Mouse (Mus musculus) liver, adult 2 months (tissue): ENCODE measurements around the gene Cdk14. TPM values are rescaled to one million over a fixed set of nuclear protein-coding genes. Genes with fewer than 3 reads are reported as not detected.

Source experiments
- DNase-seq: peaks from one replicate; pipeline ENCODE4 v3.0.0-alpha.2; 2011; ENCODE audit warnings: low read depth, low spot score; ENCODE audit errors: extremely low read depth
- H3K27ac ChIP-seq: fragments of 200-500 bp; replicated peaks from 2 replicates; pipeline ENCODE4 v1.5.1; 2012; ENCODE audit warnings: low read depth, mild to moderate bottlenecking, control low read depth, inconsistent platforms, low read length; ENCODE audit not compliant: insufficient read depth
- H3K27me3 ChIP-seq: fragments of 200-500 bp; 2 replicates; pipeline ENCODE4 v1.6.1; 2012; ENCODE audit warnings: mild to moderate bottlenecking, moderate library complexity, low read length, inconsistent platforms; ENCODE audit not compliant: control insufficient read depth, insufficient read depth
- H3K36me3 ChIP-seq: fragments of 200-500 bp; 2 replicates; pipeline ENCODE4 v1.6.1; 2012; ENCODE audit warnings: low read length, inconsistent platforms; ENCODE audit not compliant: control insufficient read depth, insufficient read depth
- H3K4me1 ChIP-seq: fragments of 200-500 bp; 2 replicates; pipeline ENCODE4 v1.6.1; 2011; ENCODE audit warnings: low read length; ENCODE audit not compliant: control insufficient read depth, insufficient read depth
- H3K4me3 ChIP-seq: fragments of 200-500 bp; 2 replicates; pipeline ENCODE4 v1.5.1; 2011; ENCODE audit warnings: low read depth, mild to moderate bottlenecking, control low read depth, low read length, moderate library complexity; ENCODE audit not compliant: insufficient read depth
- H3K79me2 ChIP-seq: fragments of 200-500 bp; 2 replicates; pipeline ENCODE4 v1.6.1; 2012; ENCODE audit warnings: inconsistent platforms, mild to moderate bottlenecking, low read length, moderate library complexity; ENCODE audit not compliant: control insufficient read depth, insufficient read depth
- H3K9ac ChIP-seq: fragments of 200-500 bp; 2 replicates; pipeline ENCODE4 v1.6.1; 2012; ENCODE audit warnings: low read depth, mild to moderate bottlenecking, control low read depth, inconsistent platforms, low read length
- CTCF ChIP-seq: fragments of 200-500 bp; IDR thresholded peaks from 2 replicates; pipeline ENCODE4 v1.5.1; 2011; ENCODE audit warnings: low read depth, low read length, control low read depth
- POLR2A ChIP-seq: fragments of 200-500 bp; IDR thresholded peaks from 2 replicates; pipeline ENCODE4 v1.6.1; 2011; ENCODE audit warnings: low read length, control low read depth; ENCODE audit not compliant: insufficient read depth; ENCODE audit errors: extremely low read depth
- WGBS: fragments of 180-500 bp; shearing (Covaris S2); methylation state at CpG from one replicate; pipeline ENCODE4 v1.1.7; 2018; 5-methylcytosine and 5-hydroxymethylcytosine counted together
- polyA plus RNA-seq: library from polyadenylated mRNA; depleted of rRNA; stranded (reverse); fragments of >200 nt; gene quantifications from 2 replicates; pipeline ENCODE4 v1.2.3, GENCODE M21; 2012
- total RNA-seq: library from RNA; depleted of rRNA; stranded (reverse); fragments of >200 nt; gene quantifications from 2 replicates; pipeline ENCODE4 v1.2.3, GENCODE M21; 2014

Cdk14 gene
- total and polyA plus RNA-seq, 2 experiments = 0.31 to 2.7 TPM

GRCm38 (mm10) chr5:5370322-5371082 is 49.6 kb downstream of the Cdk14 start:
- Histone ChIP-seq H3K9ac (no peak overlapping the region), H3K4me3 (no peak overlapping the region), H3K79me2 (no peaks in the 10 kb centered on the region), H3K4me1 (no peaks in the 10 kb centered on the region), H3K27ac (no peak overlapping the region), H3K27me3 (no peaks in the 10 kb centered on the region), H3K36me3 (no peaks in the 10 kb centered on the region)
- 63% methylated on average over 4 of the region's 4 CpGs for WGBS
- no peak for DNase-seq
- TF ChIP-seq POLR2A (no peak), CTCF (no peak)

GRCm38 (mm10) chr5:5368389-5369164 is 51.5 kb downstream of the Cdk14 start:
- no peaks in the 10 kb centered on the region for H3K79me2 ChIP-seq
- TF ChIP-seq CTCF (no peak), POLR2A (no peak)
- 47% methylated on average over 14 of the region's 14 CpGs for WGBS

GRCm38 (mm10) chr5:5367550-5367949 is 52.6 kb downstream of the Cdk14 start:
- Histone ChIP-seq H3K27ac (no peak overlapping the region), H3K79me2 (no peaks in the 10 kb centered on the region), H3K4me1 (no peaks in the 10 kb centered on the region), H3K4me3 (no peak overlapping the region), H3K9ac (no peak overlapping the region), H3K27me3 (no peaks in the 10 kb centered on the region), H3K36me3 (no peaks in the 10 kb centered on the region)
- TF ChIP-seq POLR2A (no peak), CTCF (no peak)
- WGBS = 75% methylated on average over 8 of the region's 8 CpGs
- no peak for DNase-seq

More at GRCm38 (mm10) chr5:5368389-5369164, 51.5 kb downstream of the Cdk14 start:
- no peak for DNase-seq
- no peak overlapping the region for H3K27ac ChIP-seq
- H3K27me3 ChIP-seq = no peaks in the 10 kb centered on the region
- no peak overlapping the region for H3K4me3 ChIP-seq
- no peak overlapping the region for H3K9ac ChIP-seq
- H3K36me3 ChIP-seq = no peaks in the 10 kb centered on the region
- H3K4me1 ChIP-seq = no peaks in the 10 kb centered on the region

GRCm38 (mm10) chr5:5365285-5366076 is 54.6 kb downstream of the Cdk14 start:
- no peaks in the 10 kb centered on the region for H3K79me2 ChIP-seq
- H3K4me3 ChIP-seq = no peak overlapping the region
- TF ChIP-seq POLR2A (no peak), CTCF (no peak)
- 78% methylated on average over 14 of the region's 14 CpGs for WGBS
- no peak overlapping the region for H3K9ac ChIP-seq
- no peak for DNase-seq
- no peaks in the 10 kb centered on the region for H3K27me3 ChIP-seq
- no peaks in the 10 kb centered on the region for H3K36me3 ChIP-seq
- H3K4me1 ChIP-seq = no peaks in the 10 kb centered on the region
- no peak overlapping the region for H3K27ac ChIP-seq

GRCm38 (mm10) chr5:5361684-5362083 is 58.4 kb downstream of the Cdk14 start:
- Histone ChIP-seq H3K9ac (no peak overlapping the region), H3K4me3 (no peak overlapping the region), H3K36me3 (no peaks in the 10 kb centered on the region), H3K79me2 (no peaks in the 10 kb centered on the region), H3K4me1 (no peaks in the 10 kb centered on the region; the same call in 1 of the 2 replicates), H3K27ac (no peak overlapping the region), H3K27me3 (no peaks in the 10 kb centered on the region)
- 92% methylated on average over 3 of the region's 3 CpGs for WGBS
- no peak for DNase-seq
- TF ChIP-seq POLR2A (no peak), CTCF (peak; percentile 19)
